Mouse (Mus musculus) hindbrain, embryonic 16.5 days (tissue): ENCODE data around the gene Usp36. TPM values are rescaled to one million over a fixed set of nuclear protein-coding genes. Genes with fewer than 3 reads are reported as not detected.

Experiments used
- ATAC-seq: fragments of 200-750 bp; cut with Nextera tagmentation; 2 replicates; pipeline ENCODE4 v1.8.0; 2017; ENCODE audit warnings: moderate TSS enrichment, moderate library complexity
- H3K27ac ChIP-seq: fragments of 300-500 bp; sonication (generic); 2 replicates; pipeline ENCODE4 v1.5.1; 2014; ENCODE audit warnings: low read depth, mild to moderate bottlenecking, control low read depth, low read length, moderate library complexity
- H3K27me3 ChIP-seq: fragments of 300-500 bp; sonication (generic); replicated peaks from 2 replicates; pipeline ENCODE4 v1.6.1; 2014; ENCODE audit warnings: low read length; ENCODE audit not compliant: control insufficient read depth, insufficient read depth
- H3K36me3 ChIP-seq: fragments of 300-500 bp; sonication (generic); 2 replicates; pipeline ENCODE4 v1.6.1; 2014; ENCODE audit warnings: mild to moderate bottlenecking, low read length, moderate library complexity, mixed read lengths; ENCODE audit not compliant: control insufficient read depth, insufficient read depth
- H3K4me1 ChIP-seq: fragments of 300-500 bp; sonication (generic); 2 replicates; pipeline ENCODE4 v1.6.1; 2014; ENCODE audit warnings: low read depth, low read length; ENCODE audit not compliant: control insufficient read depth, insufficient read depth
- H3K4me2 ChIP-seq: fragments of 300-500 bp; sonication (generic); 2 replicates; pipeline ENCODE4 v1.6.1; 2014; ENCODE audit warnings: mild to moderate bottlenecking, low read length, control low read depth, moderate library complexity
- H3K4me3 ChIP-seq: fragments of 300-500 bp; sonication (generic); 2 replicates; pipeline ENCODE4 v1.5.1; 2014; ENCODE audit warnings: mild to moderate bottlenecking, low read length, control low read depth, moderate library complexity
- H3K9ac ChIP-seq: fragments of 300-500 bp; sonication (generic); 2 replicates; pipeline ENCODE4 v1.6.1; 2014; ENCODE audit warnings: low read depth, mild to moderate bottlenecking, control low read depth, low read length, moderate library complexity
- H3K9me3 ChIP-seq: fragments of 300-500 bp; sonication (generic); 2 replicates; pipeline ENCODE4 v1.6.1; 2014; ENCODE audit warnings: mild to moderate bottlenecking, low read length, moderate library complexity; ENCODE audit not compliant: control insufficient read depth
- whole genome bisulfite sequencing: fragments of 180-500 bp; shearing (Covaris S2); extraction: QIAGEN DNeasy Blood & Tissue Kit; methylation state at CpG from one replicate; pipeline ENCODE4 v1.1.7; 2014; 5-methylcytosine and 5-hydroxymethylcytosine counted together
- polyA plus RNA-seq: library from polyadenylated mRNA; unstranded; fragments of >200 nt; fragmentation: Nextera tagmentation; extraction: Ambion mirVana; gene quantifications from 2 replicates; pipeline ENCODE4 v1.2.1, GENCODE M21; 2015

Usp36 gene
- polyA plus RNA-seq, 1 experiment from 2014 or later: 15.2 TPM

DNA sequence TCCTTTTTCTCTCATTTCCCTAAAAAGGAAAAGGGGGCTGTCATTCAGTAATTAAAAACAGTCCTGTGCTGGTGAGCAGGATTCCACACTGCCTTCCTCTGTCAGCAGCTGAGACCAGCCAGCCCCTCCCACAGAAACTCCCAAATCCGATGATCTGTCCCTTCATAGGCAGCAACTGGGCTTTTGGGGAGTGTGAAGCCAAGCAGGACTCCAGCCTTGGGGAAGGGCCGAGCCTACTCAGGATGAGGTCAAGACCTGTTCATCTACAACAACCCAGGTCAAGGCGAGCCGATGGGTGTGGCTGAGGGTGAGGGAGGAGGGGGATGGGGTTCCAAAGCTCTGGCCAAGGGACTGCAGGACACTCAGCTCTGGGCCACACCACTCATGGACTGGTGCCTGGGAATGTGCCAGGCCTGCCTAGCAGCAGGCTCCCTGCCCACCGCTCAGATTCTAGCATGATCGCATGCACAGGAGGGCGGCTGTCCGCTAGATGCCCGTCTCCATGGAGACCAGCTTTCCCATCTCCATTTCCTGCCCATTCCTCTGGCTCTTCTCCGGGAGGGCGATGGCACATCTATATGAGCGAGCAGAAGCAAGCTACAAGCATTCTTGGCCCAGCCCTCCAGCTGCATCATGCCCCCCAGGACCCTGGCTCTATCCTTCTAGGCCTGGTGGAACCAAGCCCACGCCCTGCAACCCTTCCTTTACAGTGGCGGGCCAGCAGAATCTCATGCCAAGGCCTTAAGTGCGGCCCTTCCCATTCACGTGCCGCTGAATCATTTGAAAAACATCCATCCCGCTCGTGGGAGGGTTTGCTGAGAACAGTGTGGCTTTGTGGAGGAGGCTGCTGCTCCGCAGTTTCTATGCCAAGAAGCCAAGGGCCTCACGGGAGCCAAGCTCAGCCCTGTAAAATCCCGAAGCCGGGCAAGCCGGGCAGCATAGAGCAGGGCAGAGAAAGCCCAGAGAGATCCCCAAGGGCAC, 37.2 kb upstream of the Usp36 start:
- Histone ChIP-seq H3K9me3 (no peaks in the 10 kb centered on the region), H3K4me1 (peaks cover 26% of the 10 kb centered on the region), H3K27me3 (no peaks in the 10 kb centered on the region), H3K9ac (peak overlapping the region; percentile 43; the same call in 1 of the 2 replicates), H3K4me3 (no peak overlapping the region), H3K36me3 (no peaks in the 10 kb centered on the region), H3K4me2 (peak overlapping the region; percentile 11), H3K27ac (peak overlapping the region; percentile 80)
- peak; percentile 94 for ATAC-seq
- WGBS: 44% methylated on average over 24 of the region's 24 CpGs

GRCm38 (mm10) chr11:118326491-118326890, 36.4 kb upstream of the Usp36 start:
- H3K9me3 ChIP-seq: no peaks in the 10 kb centered on the region
- peak overlapping the region; percentile 80 for H3K27ac ChIP-seq
- peaks cover 32% of the 10 kb centered on the region for H3K4me1 ChIP-seq
- H3K36me3 ChIP-seq: no peaks in the 10 kb centered on the region
- no peak for ATAC-seq
- WGBS: 94% methylated on average over 4 of the region's 4 CpGs
- no peak overlapping the region for H3K9ac ChIP-seq
- H3K27me3 ChIP-seq: no peaks in the 10 kb centered on the region
- no peak overlapping the region for H3K4me2 ChIP-seq
- no peak overlapping the region for H3K4me3 ChIP-seq

GRCm38 (mm10) chr11:118324541-118324940, 34.5 kb upstream of the Usp36 start:
- ATAC-seq: no peak
- H3K4me2 ChIP-seq: no peak overlapping the region
- no peaks in the 10 kb centered on the region for H3K36me3 ChIP-seq
- no peak overlapping the region for H3K9ac ChIP-seq
- no peak overlapping the region for H3K4me3 ChIP-seq
- H3K9me3 ChIP-seq: no peaks in the 10 kb centered on the region
- peaks cover 34% of the 10 kb centered on the region for H3K4me1 ChIP-seq
- H3K27ac ChIP-seq: no peak overlapping the region
- H3K27me3 ChIP-seq: no peaks in the 10 kb centered on the region
- 76% methylated on average over 5 of the region's 5 CpGs for WGBS

DNA sequence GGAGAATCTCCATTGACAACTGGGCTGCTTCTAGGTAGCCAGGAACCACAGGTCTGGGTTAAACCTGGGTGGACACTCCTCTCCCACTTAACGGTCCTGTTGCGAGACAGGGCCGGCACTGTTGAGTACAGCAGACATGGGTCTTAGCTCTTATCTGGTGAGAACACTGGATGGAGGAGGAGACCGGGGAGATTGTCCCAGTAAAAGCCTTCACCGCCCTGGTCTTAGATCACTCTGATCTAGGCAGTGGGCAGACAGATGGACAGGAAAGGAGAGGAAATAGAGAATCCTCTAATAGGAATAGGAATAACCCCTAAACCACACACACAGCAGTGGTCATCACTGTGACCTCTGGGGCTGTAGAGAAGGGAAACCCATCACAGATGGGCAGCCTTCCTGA, 33.9 kb upstream of the Usp36 start:
- Histone ChIP-seq H3K36me3 (no peaks in the 10 kb centered on the region), H3K9me3 (no peaks in the 10 kb centered on the region), H3K4me1 (peaks cover 34% of the 10 kb centered on the region), H3K4me2 (no peak overlapping the region), H3K27me3 (no peaks in the 10 kb centered on the region), H3K4me3 (no peak overlapping the region), H3K9ac (no peak overlapping the region), H3K27ac (no peak overlapping the region)
- WGBS: 92% methylated on average over 5 of the region's 5 CpGs
- no peak for ATAC-seq

GRCm38 (mm10) chr11:118322647-118323046, 32.6 kb upstream of the Usp36 start:
- ATAC-seq: no peak
- WGBS: 48% methylated on average over 3 of the region's 3 CpGs

DNA sequence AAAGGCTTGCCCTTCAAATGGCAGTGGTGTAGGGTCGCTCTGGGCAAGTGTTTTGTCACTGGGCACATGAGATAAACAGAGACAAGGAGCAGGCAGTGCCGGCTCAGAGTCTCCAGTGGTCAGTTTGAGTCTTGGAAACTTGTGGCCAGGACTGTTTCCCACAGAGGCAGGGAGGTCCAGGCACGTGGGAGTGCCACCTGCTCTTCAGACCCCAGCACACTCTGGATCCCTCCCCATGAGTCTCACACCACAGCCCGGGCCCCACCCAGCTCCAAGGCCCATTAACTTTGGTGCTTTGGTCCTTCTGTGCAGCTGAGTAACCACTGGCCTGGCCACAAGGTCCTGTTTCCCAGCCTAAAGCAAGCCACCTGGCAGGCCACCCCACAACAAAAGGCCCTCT, 31.9 kb upstream of the Usp36 start:
- H3K27ac ChIP-seq: no peak overlapping the region
- no peak overlapping the region for H3K4me3 ChIP-seq
- ATAC-seq: no peak
- H3K4me1 ChIP-seq: peaks cover 18% of the 10 kb centered on the region
- no peak overlapping the region for H3K9ac ChIP-seq
- no peaks in the 10 kb centered on the region for H3K9me3 ChIP-seq
- 0 out of 2 replicates have a peak, but pooled peaks cover 3% of the 10 kb centered on the region for H3K36me3 ChIP-seq
- WGBS: 66% methylated on average over 4 of the region's 4 CpGs
- H3K4me2 ChIP-seq: no peak overlapping the region
- no peaks in the 10 kb centered on the region for H3K27me3 ChIP-seq

More at GRCm38 (mm10) chr11:118322647-118323046, 32.6 kb upstream of the Usp36 start:
- no peaks in the 10 kb centered on the region for H3K27me3 ChIP-seq
- H3K4me2 ChIP-seq: no peak overlapping the region
- H3K4me3 ChIP-seq: no peak overlapping the region
- 0 out of 2 replicates have a peak, but pooled peaks cover 3% of the 10 kb centered on the region for H3K36me3 ChIP-seq
- H3K27ac ChIP-seq: no peak overlapping the region
- no peak overlapping the region for H3K9ac ChIP-seq
- no peaks in the 10 kb centered on the region for H3K9me3 ChIP-seq
- H3K4me1 ChIP-seq: peaks cover 25% of the 10 kb centered on the region

DNA sequence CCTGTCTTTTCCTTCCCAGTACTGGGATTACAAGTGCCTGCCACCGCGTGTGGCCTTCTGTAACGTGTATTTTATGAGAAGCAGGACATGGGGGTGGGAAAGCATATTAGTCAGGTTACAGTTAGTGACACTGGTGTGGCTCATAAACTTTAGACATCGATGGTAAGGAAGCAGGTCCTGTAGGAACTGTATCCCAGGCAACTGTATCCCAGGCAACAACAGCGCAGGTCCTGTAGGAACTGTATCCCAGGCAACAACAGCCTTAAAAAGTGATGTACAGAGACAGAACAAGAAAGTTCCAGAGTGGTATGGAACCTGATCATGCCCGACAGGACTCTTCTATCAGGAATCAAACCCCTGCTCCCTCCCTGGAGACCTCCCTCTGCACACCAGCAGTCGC, 31.5 kb upstream of the Usp36 start:
- no peaks in the 10 kb centered on the region for H3K27me3 ChIP-seq
- no peak overlapping the region for H3K27ac ChIP-seq
- H3K4me3 ChIP-seq: no peak overlapping the region
- H3K4me1 ChIP-seq: peaks cover 13% of the 10 kb centered on the region
- H3K36me3 ChIP-seq: 0 out of 2 replicates have a peak, but pooled peaks cover 3% of the 10 kb centered on the region
- no peak overlapping the region for H3K9ac ChIP-seq
- no peak overlapping the region; the same call in 1 of the 2 replicates for H3K4me2 ChIP-seq
- peak; percentile 59 for ATAC-seq
- WGBS: 56% methylated on average over 7 of the region's 7 CpGs
- no peaks in the 10 kb centered on the region for H3K9me3 ChIP-seq

- Histone ChIP-seq H3K4me3 (no peak overlapping the region), H3K4me1 (peaks cover 9% of the 10 kb centered on the region), H3K9ac (no peak overlapping the region), H3K27me3 (no peaks in the 10 kb centered on the region), H3K27ac (no peak overlapping the region), H3K4me2 (no peak overlapping the region), H3K9me3 (no peaks in the 10 kb centered on the region), H3K36me3 (0 out of 2 replicates have a peak, but pooled peaks cover 3% of the 10 kb centered on the region)
- ATAC-seq: no peak
- 66% methylated on average over 5 of the region's 5 CpGs for WGBS
Observed at GRCm38 (mm10) chr11:118318678-118319077, 28.6 kb upstream of the Usp36 start.

- no peak overlapping the region for H3K9ac ChIP-seq
- no peak overlapping the region for H3K4me2 ChIP-seq
- peaks cover 9% of the 10 kb centered on the region for H3K4me1 ChIP-seq
- ATAC-seq: 0 out of 2 replicates have a peak, but pooled peaks have one; percentile 27
- no peaks in the 10 kb centered on the region for H3K9me3 ChIP-seq
- 27% methylated on average over 7 of the region's 7 CpGs for WGBS
- no peak overlapping the region for H3K4me3 ChIP-seq
- H3K36me3 ChIP-seq: 0 out of 2 replicates have a peak, but pooled peaks cover 5% of the 10 kb centered on the region
- no peaks in the 10 kb centered on the region for H3K27me3 ChIP-seq
- H3K27ac ChIP-seq: no peak overlapping the region
Observed at GRCm38 (mm10) chr11:118317129-118317528, 27.1 kb upstream of the Usp36 start.
